Mouse (Mus musculus) kidney, embryonic 14.5 days (tissue): ENCODE measurements around the gene Ppp1r1a. TPM values are rescaled to one million over a fixed set of nuclear protein-coding genes. Genes with fewer than 3 reads are reported as not detected.

ENCODE experiments used
- ATAC-seq: fragments of 200-750 bp; cut with Nextera tagmentation; 2 replicates; pipeline ENCODE4 v1.8.0; 2017; ENCODE audit warnings: moderate number of reproducible peaks, mild to moderate bottlenecking, moderate TSS enrichment, moderate library complexity; ENCODE audit not compliant: low FRiP score, low TSS enrichment
- H3K27ac ChIP-seq: fragments of 300-500 bp; sonication (generic); 2 replicates; pipeline ENCODE4 v1.5.1; 2014; ENCODE audit warnings: low read depth, mild to moderate bottlenecking, low read length, moderate library complexity, mixed read lengths
- H3K27me3 ChIP-seq: fragments of 300-500 bp; sonication (generic); 2 replicates; pipeline ENCODE4 v1.6.1; 2014; ENCODE audit warnings: mild to moderate bottlenecking, low read length; ENCODE audit not compliant: control insufficient read depth, insufficient read depth
- H3K36me3 ChIP-seq: fragments of 300-500 bp; sonication (generic); 2 replicates; pipeline ENCODE4 v1.6.1; 2014; ENCODE audit warnings: low read length, mixed read lengths; ENCODE audit not compliant: control insufficient read depth, insufficient read depth
- H3K4me1 ChIP-seq: fragments of 300-500 bp; sonication (generic); 2 replicates; pipeline ENCODE4 v1.6.1; 2014; ENCODE audit warnings: low read length, mixed read lengths; ENCODE audit not compliant: control insufficient read depth, insufficient read depth
- H3K4me2 ChIP-seq: fragments of 300-500 bp; sonication (generic); replicated peaks from 2 replicates; pipeline ENCODE4 v1.6.1; 2014; ENCODE audit warnings: low read depth, mild to moderate bottlenecking, low read length
- H3K4me3 ChIP-seq: fragments of 300-500 bp; sonication (generic); 2 replicates; pipeline ENCODE4 v1.5.1; 2014; ENCODE audit warnings: mild to moderate bottlenecking, low read length
- H3K9ac ChIP-seq: fragments of 300-500 bp; sonication (generic); 2 replicates; pipeline ENCODE4 v1.6.1; 2014; ENCODE audit warnings: low read depth, mild to moderate bottlenecking, low read length, moderate library complexity
- H3K9me3 ChIP-seq: fragments of 300-500 bp; sonication (generic); 2 replicates; pipeline ENCODE4 v1.6.1; 2016; ENCODE audit warnings: low read length; ENCODE audit not compliant: control insufficient read depth
- WGBS: fragments of 180-500 bp; shearing (Covaris S2); extraction: QIAGEN DNeasy Blood & Tissue Kit; methylation state at CpG from one replicate; pipeline ENCODE4 v1.1.7; 2014; 5-methylcytosine and 5-hydroxymethylcytosine counted together
- polyA plus RNA-seq: library from polyadenylated mRNA; unstranded; fragments of >200 nt; fragmentation: Nextera tagmentation; extraction: Ambion mirVana; gene quantifications from 2 replicates; pipeline ENCODE4 v1.2.1, GENCODE M21; 2014

Ppp1r1a gene
- 19.2 and 21.2 TPM in 2 replicates for polyA plus RNA-seq

DNA sequence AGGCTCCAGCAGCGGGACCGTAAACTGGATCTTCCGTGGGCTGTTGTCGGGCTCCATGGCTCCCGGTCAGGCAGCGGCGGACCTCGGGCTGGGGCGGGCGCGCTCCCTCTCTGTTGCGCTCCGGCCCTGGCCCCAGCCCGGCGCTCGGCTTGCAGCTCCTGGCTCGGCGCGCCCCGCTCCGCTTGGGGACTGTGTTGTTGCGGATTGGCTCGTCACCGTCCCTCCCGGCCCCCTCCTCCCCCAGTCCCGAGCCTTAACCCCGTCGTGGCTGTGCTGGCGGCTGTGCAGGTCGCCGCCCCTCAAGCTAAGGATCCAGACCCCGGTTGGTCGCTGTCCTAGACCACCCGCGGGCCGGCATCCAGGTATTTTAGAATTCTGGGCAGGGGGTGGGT lies at the start of gene Ppp1r1a:
Gene Ppp1r1a, minus strand, starts transcription at position 182 of the 392 bp plus-strand sequence.
- Histone ChIP-seq H3K4me3 (peak within 1 kb of the TSS; percentile 71), H3K36me3 (no peaks in the 10 kb centered on the region), H3K9ac (peak within 1 kb of the TSS; percentile 63), H3K4me2 (peak within 1 kb of the TSS; percentile 74), H3K27me3 (0 out of 2 replicates have a peak, but pooled peaks cover 11% of the 10 kb centered on the region), H3K9me3 (no peaks in the 10 kb centered on the region), H3K4me1 (peaks cover 15% of the 10 kb centered on the region), H3K27ac (peak within 1 kb of the TSS; percentile 15; the same call in 1 of the 2 replicates)
- peak; percentile 88 for ATAC-seq
- under 1% methylated on average over 32 of the region's 36 CpGs for WGBS

DNA sequence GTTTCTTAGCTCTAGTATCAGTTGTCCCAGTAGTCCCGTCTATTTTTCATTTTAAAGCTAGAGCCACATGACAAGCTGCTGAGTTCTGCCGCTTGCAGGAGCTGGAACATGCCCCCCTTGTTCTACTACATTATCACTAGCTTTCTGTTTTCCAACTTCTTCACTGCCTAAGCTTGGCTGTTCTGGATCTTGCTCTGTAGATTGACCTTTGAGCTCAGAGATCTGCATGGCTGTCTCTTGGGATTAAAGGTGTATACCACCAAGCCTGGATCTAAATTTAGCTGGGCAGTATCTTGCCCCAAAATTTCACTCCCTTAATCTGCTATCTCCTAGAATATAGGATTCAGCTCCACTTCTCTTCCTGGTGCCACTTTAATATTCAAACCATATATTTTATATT lies 48.1 kb upstream of the Ppp1r1a start:
- Histone ChIP-seq H3K27ac (no peak overlapping the region), H3K27me3 (no peaks in the 10 kb centered on the region), H3K4me1 (no peaks in the 10 kb centered on the region), H3K4me2 (no peak overlapping the region), H3K4me3 (no peak overlapping the region), H3K9ac (no peak overlapping the region), H3K9me3 (no peaks in the 10 kb centered on the region), H3K36me3 (no peaks in the 10 kb centered on the region)
- ATAC-seq: no peak
- 79% methylated on average over 2 of the region's 2 CpGs for WGBS

DNA sequence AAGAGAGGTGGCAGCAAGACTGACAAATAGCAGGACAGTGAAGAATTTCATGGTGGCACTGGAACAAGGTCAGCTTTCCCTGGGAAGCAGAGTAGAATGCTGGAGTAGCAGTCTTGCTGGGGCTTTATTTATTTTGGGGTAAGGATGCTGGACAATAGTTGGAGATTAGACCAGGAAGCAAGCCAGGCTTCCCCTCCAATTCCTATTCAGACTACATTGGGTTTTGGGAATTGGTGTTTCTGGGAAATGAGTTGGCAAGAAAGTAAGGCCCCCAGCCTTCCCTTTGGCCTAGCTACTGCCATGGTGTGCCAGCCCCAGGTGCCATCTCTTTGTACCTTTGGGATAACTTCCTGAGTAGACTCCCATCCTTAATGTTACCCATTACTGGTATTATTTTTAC lies 27.2 kb upstream of the Ppp1r1a start, which contains the start of gene Glycam1:
Gene Glycam1, minus strand, starts transcription at position 101 of the 400 bp plus-strand sequence.
- Histone ChIP-seq H3K4me1 (no peaks in the 10 kb centered on the region), H3K9ac (no peak within 1 kb of the TSS), H3K36me3 (no peaks in the 10 kb centered on the region), H3K4me3 (no peak within 1 kb of the TSS), H3K27me3 (no peaks in the 10 kb centered on the region), H3K9me3 (no peaks in the 10 kb centered on the region), H3K27ac (no peak within 1 kb of the TSS), H3K4me2 (no peak within 1 kb of the TSS)
- no peak for ATAC-seq

DNA sequence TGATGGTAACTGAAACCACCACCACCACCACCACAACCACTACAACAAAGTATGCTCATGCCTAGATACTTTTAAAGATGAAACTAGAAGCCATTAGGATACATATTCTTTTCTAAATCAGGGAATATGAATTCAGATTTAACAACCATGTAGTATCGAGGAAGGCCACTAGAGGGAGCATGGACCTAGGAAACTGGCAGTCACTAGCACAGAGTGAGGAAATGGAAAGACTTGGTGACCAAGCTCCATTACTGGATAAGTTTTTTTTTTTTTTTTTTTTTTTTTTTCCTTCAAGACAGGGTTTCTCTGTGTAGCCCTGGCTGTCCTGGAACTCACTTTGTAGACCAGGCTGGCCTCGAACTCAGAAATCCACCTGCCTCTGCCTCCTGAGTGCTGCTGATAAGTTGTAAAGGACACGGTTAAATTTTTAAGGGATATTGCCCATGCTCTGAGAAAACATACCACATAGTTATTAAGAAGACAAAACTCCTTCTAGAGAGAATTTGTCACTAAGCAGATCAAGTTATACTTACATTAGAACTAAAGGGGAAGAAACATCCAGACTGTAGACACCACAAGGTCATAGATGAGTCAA lies 14.4 kb upstream of the Ppp1r1a start:
- Histone ChIP-seq H3K4me2 (no peak overlapping the region), H3K4me3 (no peak overlapping the region), H3K4me1 (no peaks in the 10 kb centered on the region), H3K36me3 (no peaks in the 10 kb centered on the region), H3K9me3 (no peaks in the 10 kb centered on the region), H3K27ac (no peak overlapping the region), H3K27me3 (no peaks in the 10 kb centered on the region), H3K9ac (no peak overlapping the region)
- ATAC-seq: peak; percentile 35; the same call in 1 of the 2 replicates
- WGBS: 48% methylated on average over 3 of the region's 3 CpGs

DNA sequence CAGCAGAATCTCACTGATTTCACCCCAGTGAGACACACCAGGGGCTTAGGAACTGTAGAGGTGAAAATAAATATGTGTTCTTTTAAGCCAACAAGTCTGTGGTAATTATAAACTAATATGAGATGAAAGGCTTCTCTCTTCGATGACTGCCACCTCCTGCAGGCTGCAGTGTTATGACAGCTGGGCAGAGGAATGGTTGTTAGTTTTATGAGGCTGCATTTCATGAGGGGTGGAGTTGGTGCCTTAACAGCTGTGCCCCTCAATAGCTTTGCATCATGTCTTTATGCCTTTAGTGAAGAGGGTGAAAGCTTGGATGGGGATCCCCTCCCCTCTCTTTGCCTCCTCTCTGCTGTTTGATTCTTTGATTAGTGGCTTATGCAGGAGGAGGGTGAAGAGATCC lies 13.2 kb upstream of the Ppp1r1a start:
- no peaks in the 10 kb centered on the region for H3K36me3 ChIP-seq
- WGBS: 12% methylated on average over 1 of the region's 1 CpGs
- no peaks in the 10 kb centered on the region for H3K4me1 ChIP-seq
- no peaks in the 10 kb centered on the region for H3K27me3 ChIP-seq
- H3K4me2 ChIP-seq: no peak overlapping the region
- H3K9ac ChIP-seq: no peak overlapping the region
- H3K4me3 ChIP-seq: no peak overlapping the region
- H3K9me3 ChIP-seq: no peaks in the 10 kb centered on the region
- no peak for ATAC-seq
- no peak overlapping the region for H3K27ac ChIP-seq

DNA sequence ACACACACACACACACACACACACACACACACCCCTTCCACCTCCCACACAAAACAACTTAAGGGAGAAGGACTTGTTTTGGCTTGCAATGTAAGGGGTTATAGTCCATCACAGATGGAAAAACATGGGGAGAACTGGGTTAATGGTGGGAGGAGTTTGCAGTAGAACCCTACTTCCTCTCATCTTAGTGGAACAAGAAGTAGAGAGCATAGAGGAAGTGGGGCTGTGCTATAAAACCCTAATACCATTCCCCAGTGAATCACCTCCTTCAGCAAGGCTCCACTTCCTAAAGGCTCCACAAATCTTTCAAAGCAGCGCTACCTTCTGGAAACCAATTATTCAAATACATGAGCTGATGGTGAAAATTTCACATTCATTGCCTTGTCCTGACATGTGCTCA lies 11.7 kb upstream of the Ppp1r1a start:
- Histone ChIP-seq H3K9ac (no peak overlapping the region), H3K4me2 (no peak overlapping the region), H3K27me3 (no peaks in the 10 kb centered on the region), H3K27ac (no peak overlapping the region), H3K4me3 (no peak overlapping the region), H3K36me3 (no peaks in the 10 kb centered on the region), H3K4me1 (no peaks in the 10 kb centered on the region), H3K9me3 (no peaks in the 10 kb centered on the region)
- ATAC-seq: no peak
- 87% methylated on average over 1 of the region's 1 CpGs for WGBS

DNA sequence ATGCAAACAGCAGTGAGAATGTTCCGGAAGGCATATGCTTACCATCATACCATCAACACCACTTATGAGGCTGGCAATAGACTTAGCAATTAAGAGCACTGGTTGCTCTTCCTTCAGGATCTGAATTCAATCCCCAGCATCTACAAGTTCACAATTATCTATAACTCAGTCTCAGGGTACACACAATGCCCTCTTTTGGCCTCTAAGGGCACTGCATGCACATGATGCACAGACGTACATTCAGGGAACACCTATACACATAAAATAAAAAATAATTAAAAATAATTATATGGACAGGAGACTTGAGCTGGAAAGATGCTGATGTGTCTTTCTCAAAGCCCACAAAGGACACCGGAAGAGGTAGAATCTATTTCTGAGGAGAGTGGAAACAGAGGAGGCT lies 10.2 kb upstream of the Ppp1r1a start:
- Histone ChIP-seq H3K4me2 (no peak overlapping the region), H3K27ac (no peak overlapping the region), H3K4me1 (no peaks in the 10 kb centered on the region), H3K36me3 (no peaks in the 10 kb centered on the region), H3K4me3 (no peak overlapping the region), H3K27me3 (no peaks in the 10 kb centered on the region), H3K9ac (no peak overlapping the region), H3K9me3 (no peaks in the 10 kb centered on the region)
- 91% methylated on average over 3 of the region's 3 CpGs for WGBS
- no peak for ATAC-seq

DNA sequence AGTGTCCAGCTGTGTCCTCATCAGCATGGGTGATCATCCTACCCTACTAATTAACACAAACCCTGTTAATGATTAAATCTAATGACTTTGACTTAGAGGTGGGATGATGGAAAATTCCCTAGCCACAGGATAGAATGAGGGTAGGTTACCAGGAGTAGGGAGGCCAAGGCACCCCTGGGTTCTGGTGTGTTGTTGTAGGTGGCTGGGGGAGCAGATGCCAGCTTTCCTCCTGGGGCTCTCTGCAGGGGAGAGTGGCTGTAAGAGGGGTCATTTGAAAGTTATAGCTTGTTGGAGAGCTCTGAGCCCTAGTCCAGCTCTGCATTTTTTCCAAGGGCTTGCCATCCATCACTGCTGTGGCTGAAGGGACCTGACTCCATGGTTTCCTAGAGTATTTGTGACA lies 4.7 kb upstream of the Ppp1r1a start:
- H3K36me3 ChIP-seq: no peaks in the 10 kb centered on the region

DNA sequence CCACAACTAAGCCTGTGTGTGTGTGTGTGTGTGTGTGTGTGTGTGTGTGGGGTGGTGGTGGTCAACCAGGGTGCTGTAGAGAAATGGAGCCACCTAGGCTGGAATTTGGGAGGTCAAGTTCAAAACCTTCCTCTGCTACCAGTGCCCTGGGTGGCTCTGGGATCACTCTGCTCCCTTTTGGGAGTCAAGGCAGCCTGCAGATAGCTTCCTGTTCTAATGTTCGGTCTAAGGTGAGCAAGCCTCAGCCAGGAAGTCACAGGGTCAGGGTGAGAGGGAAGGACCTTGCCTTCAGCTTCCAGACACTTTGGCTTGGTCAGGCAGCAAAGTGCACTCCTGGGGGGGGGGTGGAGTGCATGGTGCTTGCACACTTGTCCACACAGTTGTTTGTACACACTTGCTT lies 2.8 kb upstream of the Ppp1r1a start:
- Histone ChIP-seq H3K4me2 (no peak overlapping the region), H3K4me3 (no peak overlapping the region), H3K4me1 (peaks cover 15% of the 10 kb centered on the region), H3K36me3 (no peaks in the 10 kb centered on the region), H3K27me3 (0 out of 2 replicates have a peak, but pooled peaks cover 11% of the 10 kb centered on the region), H3K27ac (no peak overlapping the region), H3K9ac (no peak overlapping the region), H3K9me3 (no peaks in the 10 kb centered on the region)
- ATAC-seq: no peak
- 38% methylated on average over 1 of the region's 1 CpGs for WGBS

More for the DNA sequence above, 4.7 kb upstream of the Ppp1r1a start:
- H3K27ac ChIP-seq: no peak overlapping the region
- no peak overlapping the region for H3K9ac ChIP-seq
- H3K9me3 ChIP-seq: no peaks in the 10 kb centered on the region
- no peak overlapping the region for H3K4me2 ChIP-seq
- no peak for ATAC-seq
- H3K27me3 ChIP-seq: 0 out of 2 replicates have a peak, but pooled peaks cover 6% of the 10 kb centered on the region
- peaks cover 9% of the 10 kb centered on the region; the same call in 1 of the 2 replicates for H3K4me1 ChIP-seq
- no peak overlapping the region for H3K4me3 ChIP-seq
